Mouse (Mus musculus): ENCODE measurements around the gene Perp.

The Perp gene

DNA sequence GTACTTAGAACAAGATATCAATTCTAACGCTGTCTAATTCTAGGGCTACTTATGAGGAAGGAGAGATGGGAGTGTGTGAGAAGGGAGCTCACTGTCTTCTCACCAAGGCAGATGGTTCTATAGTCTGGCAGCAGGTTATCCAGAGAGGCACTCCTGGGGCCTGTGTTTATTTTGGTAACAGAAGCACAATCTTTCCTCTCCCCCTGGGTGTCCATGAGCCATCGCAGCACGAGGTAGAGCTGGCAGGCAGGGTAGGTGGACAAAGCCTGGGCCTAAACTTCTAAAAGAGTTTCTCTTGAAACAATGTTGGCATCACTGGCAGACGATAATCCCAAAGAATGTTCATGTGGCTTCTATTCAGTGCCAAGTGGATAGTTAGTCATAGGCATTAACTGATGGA lies 18.5 kb downstream of the Perp start:
- no peak for DNase-seq (ENCODE audit: low spot score)

DNA sequence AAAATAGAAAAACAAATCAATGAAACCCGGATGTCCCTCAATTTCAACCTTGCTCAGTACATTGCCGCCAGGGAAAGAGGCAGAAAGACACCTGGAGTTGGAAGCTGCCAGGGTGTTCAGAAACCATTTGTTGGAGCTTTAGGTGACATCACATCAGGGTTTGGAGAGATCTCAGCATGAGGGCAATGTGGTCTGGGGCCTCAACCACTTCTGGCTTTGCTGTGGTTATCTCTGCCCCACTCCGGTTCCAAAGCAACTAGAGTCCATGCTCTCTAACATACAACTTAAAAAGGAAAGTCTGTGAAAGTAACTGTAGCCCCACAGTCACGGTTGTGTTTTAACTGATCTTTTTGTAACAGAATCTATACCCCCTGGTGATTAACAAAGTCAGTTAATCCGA lies 19.9 kb downstream of the Perp start:
- DNase-seq (ENCODE audit: low spot score): no peak

DNA sequence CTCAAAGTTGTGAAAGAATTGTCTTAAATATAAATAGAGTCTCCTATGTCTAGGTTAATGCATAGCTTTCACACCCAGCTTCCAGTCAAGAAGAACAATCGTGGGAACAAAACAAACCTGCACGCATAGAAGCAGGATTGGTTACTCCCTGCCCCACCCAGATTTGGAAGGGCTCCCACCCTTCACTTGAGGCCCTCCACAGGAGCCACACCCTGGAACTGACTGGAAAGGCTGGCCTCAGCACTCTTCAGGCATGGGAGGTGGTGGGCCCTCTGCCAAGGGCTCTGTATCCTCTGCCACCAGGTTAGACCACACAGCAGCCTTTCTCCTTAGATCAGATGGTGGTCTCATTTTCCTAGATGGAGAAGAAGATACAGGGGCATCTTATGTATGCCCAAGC lies 26.2 kb downstream of the Perp start:
- no peak for DNase-seq (ENCODE audit: low spot score)

DNA sequence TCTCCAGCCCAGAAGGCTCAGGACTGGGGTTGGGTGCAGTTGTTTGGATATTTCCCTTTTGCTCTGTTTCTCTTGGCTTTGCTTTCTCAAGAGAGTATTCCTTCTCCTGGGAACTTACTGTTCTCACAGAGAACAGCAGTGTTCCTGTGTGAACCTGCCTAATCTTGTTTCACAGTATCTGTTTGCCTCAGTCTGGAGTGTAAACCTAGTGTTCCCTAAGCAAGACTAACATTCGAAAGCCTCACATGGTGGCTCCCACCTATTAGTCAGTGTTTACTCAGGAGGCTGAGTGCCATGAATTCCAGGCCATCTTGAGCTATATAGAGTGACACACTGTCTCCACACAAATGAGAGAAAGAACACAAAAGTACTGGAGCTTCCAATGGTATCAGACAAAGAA lies 31.4 kb downstream of the Perp start:
- DNase-seq (ENCODE audit: low spot score): no peak

DNA sequence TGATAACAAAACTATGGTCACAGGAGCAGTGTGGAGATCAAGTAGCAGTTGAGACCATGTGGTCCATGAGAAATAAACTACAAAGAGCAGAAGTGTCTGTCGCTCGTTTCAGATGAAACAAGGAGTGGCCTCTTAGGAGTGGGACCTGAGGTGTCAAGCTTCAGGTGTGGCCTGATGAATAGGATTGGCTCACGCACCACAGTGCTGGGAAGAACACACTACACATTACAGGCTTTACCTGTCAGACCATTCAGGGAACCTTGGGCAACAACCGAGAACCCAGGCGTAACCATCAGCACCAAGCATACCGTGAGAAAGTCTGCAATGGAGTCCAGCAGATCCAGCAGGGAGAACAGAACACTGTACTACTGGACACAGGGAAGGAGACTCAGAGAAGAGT lies 33.3 kb downstream of the Perp start:
- DNase-seq (ENCODE audit: low spot score): no peak

DNA sequence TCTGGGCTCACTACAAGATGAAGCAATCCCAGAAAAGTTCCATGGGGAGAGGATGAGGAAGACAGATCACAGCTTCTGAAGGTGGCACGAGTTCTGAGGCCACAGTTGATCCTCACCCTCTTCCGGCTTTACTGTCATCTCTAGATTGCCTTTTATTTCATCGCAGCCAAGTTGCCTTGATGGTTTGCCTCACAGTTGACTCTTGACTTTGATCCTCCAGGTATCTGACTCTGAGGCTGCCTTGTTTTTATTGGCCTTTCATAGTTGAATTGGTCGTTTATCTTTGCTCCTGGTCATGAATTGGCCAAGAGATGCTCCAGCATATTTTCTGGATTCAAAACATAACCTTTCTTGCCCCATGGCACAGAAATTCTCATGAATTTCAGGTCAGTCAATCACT lies 34.3 kb downstream of the Perp start:
- DNase-seq (ENCODE audit: low spot score): no peak

DNA sequence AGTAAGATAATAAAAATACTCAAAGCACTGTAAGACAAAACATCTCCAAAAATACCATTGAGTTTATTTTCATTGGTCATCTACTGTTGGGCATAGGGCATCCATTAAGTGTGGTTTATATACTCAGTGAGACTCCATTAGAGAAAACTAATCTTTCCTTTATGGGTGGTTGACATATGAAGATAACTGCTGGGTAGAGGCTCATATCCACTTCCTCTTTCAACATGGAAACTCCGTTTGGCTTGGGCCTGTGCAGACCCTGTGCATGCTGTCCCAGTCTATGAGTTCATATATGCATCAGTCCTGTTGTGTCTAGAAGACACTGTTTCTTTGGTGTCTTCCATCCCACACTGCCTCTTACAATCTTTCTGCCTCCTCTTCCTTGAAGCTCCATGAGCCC lies 34.9 kb downstream of the Perp start:
- DNase-seq (ENCODE audit: low spot score): no peak

DNA sequence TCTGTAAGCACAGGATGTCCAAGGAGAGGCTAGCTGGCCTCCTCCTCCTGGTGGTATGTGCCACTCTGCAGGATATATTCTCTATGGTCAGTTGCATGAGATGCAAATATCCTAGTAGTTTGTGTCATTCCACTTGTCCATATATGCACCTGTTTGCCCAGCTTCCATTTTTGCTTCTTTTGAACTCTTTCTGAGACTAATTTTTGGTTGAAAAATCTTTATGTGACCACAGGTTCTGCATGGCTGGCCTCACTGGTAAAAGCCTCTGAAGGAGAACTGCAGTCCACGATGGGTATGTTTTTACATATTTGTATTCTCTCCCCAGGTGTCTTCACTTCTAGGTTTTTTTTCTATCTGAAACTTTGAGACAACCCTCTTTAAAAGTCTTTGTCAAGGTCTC lies 37.4 kb downstream of the Perp start:
- DNase-seq (ENCODE audit: low spot score): no peak

DNA sequence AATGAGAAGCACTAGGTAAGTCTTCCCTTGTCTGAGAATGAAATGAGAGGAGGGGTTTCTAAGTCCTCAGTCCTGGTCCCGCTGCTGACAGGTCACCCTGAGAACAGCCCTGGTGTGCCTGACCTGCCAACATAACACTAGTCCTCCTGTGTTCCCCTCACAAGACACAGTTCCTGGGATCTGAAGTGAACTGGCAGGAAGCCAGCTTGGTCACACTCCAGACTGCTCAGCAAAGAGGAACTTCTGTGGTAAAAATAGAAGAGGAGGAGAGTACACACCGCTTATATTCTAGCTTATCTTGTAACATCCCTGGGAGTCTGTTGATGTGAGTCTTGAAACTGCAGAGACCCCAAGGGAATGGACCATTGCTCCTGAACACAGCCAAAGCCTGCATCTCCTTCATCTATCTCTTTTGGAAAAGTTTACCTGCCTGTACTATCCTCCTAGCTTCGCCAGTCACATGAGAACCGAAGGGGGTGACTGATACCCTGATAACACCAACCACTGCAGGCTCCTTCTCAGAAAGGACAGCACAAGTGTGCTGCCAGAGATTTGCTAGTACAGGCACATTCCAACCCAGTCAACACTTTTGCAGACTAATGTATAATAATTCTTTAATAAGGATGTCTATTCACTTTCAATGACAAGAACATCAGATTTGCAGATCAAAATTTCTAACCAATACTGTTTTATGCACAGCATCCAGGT lies 42.3 kb downstream of the Perp start:
- peak; percentile 7 for DNase-seq (ENCODE audit: low spot score)

DNA sequence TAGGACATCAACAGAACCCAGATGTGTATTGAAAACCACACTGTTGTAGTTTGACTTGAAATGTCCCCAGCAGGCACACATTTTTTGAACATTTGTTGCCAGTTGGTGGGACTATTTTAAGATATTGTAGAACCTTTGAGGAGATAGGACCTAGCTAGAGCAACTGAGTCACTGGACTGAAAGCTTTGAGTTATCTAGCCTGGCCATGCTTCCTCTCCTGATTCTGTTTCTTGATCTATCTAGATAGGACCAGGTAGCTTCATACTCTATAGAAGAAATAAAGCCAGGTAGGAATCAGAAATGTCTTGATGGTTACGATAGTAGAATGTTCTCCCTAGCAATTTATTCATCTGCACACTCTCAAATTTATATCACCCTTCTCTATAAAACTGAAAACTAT lies 43.9 kb downstream of the Perp start:
- no peak for DNase-seq (ENCODE audit: low spot score)

DNA sequence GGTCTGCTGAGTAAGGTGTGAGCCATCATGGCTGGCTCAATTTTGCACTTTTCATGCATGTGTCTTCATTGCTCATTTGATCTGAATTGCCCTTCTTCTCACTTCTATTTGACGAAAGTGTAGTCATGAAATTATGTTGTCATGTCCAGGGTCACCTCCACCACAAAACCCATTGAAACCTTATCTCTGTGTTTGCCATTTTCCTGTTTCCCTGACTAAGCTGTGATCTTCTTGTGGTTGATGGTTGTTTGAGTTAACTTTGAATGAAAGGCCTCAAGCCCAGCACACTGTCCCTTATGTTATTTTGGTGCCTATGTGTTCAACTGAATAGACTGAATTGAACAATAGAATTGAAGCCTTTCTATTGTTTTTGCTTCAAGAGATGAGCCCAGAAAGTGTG lies 44.4 kb downstream of the Perp start:
- DNase-seq (ENCODE audit: low spot score): no peak

DNA sequence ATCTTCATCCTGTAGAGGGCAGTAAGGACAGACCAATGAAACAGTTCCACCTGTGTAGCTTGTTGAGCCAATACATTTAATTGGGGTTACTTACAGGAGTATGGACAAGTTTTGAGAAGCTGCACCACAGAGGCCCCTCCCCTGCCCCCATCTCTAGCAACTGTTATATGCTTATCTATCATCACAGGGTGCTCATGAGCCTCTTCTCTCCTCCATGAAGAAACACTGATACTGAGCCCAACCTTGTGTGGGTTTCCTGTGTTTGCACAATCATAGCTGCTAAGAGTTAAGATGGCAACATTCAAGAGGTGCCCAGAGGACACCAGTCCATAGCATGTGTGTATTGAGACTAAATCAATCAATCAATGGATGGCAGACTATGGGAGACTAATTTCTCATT lies 46.3 kb downstream of the Perp start:
- no peak for DNase-seq (ENCODE audit: low spot score)

DNA sequence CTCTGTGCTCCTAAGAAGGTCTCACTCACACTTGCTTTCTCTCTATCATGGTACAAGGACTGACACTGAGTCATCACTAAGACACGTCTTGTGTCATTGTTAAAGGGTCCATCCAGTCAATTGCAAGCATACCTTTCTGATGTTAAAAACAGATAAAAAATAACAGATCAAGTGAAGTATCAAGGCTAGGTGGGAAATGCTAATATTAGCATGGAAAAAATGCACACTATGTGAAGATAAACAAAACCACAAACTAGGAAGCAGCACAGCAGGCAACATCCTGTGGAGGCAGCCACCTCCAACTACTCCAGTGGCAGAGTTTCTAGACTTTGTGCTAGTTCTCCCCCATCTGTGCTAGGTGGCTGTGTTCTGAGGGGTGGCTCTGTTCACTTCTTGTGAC lies 47.3 kb downstream of the Perp start:
- no peak for DNase-seq (ENCODE audit: low spot score)

DNA sequence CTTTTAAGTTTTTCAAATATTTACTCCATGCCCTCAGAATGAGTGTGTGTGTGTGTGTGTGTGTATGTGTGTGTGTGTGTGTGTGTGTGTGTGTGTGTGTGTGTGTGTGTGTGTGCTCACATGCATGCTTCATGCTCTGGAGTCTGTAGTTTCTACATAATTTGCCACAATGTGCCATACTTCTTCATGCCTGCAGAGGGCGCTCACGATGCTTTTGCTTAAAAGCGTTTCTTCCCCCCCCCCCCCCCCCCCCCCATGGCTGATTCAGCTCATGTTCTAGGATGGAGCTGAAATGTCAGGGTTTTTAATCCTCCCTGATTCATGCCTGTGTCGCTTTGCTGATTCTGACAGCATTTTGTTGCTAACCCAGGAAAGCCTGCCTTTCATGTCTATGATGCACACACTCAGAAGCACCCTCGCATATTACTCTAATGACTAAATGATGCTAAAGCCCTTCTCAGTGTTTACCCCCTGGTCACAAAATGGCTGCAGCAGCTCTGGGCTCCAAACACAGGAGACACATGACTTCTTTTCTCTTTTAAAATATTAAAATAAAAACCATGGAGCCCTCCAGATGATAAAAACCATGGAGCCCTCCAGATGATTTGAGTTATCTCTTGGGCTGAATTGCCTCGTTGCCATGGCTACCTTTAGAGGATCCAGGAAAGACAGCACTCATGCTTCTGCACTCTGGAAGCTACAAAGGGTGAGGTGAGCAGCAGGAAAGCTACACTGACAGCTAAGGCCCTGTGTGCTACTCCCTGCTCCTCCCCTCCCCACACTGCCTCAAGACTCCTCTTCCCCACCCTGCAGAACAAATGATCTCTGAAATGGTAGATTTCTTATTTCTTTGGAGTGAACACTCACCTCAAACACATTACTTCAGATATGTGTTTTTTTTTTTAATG lies 49.7 kb downstream of the Perp start:
- DNase-seq (ENCODE audit: low spot score): no peak

DNA sequence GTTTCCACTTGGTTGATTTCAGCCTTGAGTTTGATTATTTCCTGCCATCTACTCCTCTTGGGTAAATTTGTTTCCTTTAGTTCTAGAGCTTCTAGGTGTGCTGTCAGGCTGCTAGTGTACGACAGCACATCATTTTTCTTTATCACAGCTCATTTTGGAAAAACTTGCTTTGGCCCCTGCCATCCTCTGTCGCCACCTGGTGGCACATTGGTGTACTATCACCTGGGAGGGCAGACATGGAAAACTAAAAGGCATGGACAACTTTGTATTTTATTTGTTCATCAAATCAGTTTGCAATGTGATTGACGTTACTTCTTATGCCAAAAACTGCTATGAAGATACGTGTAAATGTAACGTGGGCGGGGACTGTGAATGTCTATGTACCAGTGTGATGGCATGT lies 59.3 kb downstream of the Perp start:
- peak; percentile 34 for DNase-seq (ENCODE audit: low spot score)
